Mouse (Mus musculus) right cerebral cortex, postnatal 25 days (tissue): ENCODE data around the gene Usf1.
A peak's percentile ranks its signal among the peaks of the same experiment; 100 is the strongest.

Experiments
- DNase-seq: peaks from one replicate; pipeline ENCODE4 v3.0.0; 2022

Usf1 gene

GRCm38 (mm10) chr1:171410947-171411484, at the start of gene Usf1:
Gene Usf1 (plus strand): TSS chr1:171411313.
- peak; percentile 95 for DNase-seq

- DNase-seq, result no peak
These were observed 45.2 kb upstream of the Usf1 start for GRCm38 (mm10) chr1:171365934-171366333.

GRCm38 (mm10) chr1:171369845-171370556, 41.1 kb upstream of the Usf1 start, which contains the start of gene Nectin4:
Gene Nectin4 (plus strand): TSS chr1:171370099.
- no peak for DNase-seq

GRCm38 (mm10) chr1:171372880-171373279, 38.2 kb upstream of the Usf1 start:
- DNase-seq, result no peak

GRCm38 (mm10) chr1:171373946-171374345, 37.2 kb upstream of the Usf1 start:
- no peak for DNase-seq

- DNase-seq, result no peak
These were observed 35.4 kb upstream of the Usf1 start for GRCm38 (mm10) chr1:171375646-171376097.

GRCm38 (mm10) chr1:171378298-171378697, 32.8 kb upstream of the Usf1 start:
- no peak for DNase-seq

GRCm38 (mm10) chr1:171379935-171380599, 31.0 kb upstream of the Usf1 start:
- DNase-seq, result peak; percentile 62

- DNase-seq, result no peak
These were observed 29.0 kb upstream of the Usf1 start for GRCm38 (mm10) chr1:171382096-171382620.

- DNase-seq, result no peak
These were observed 26.8 kb upstream of the Usf1 start for GRCm38 (mm10) chr1:171384361-171384760.

GRCm38 (mm10) chr1:171385171-171385570, 25.9 kb upstream of the Usf1 start:
- no peak for DNase-seq

GRCm38 (mm10) chr1:171387099-171387498, 24.0 kb upstream of the Usf1 start:
- DNase-seq, result no peak

- DNase-seq, result peak; percentile 14
These were observed 22.6 kb upstream of the Usf1 start, which contains the start of gene Arhgap30 for GRCm38 (mm10) chr1:171388376-171389102. Gene Arhgap30 (plus strand): TSS chr1:171388954.

- no peak for DNase-seq
These were observed 21.0 kb upstream of the Usf1 start for GRCm38 (mm10) chr1:171390101-171390500.

- no peak for DNase-seq
These were observed 9.3 kb upstream of the Usf1 start for GRCm38 (mm10) chr1:171401821-171402220.

GRCm38 (mm10) chr1:171402991-171403390, 8.1 kb upstream of the Usf1 start:
- DNase-seq, result no peak

GRCm38 (mm10) chr1:171407263-171407662, 3.9 kb upstream of the Usf1 start:
- DNase-seq, result no peak

GRCm38 (mm10) chr1:171410231-171410630, 882 bp upstream of the Usf1 start:
- no peak for DNase-seq

GRCm38 (mm10) chr1:171411492-171411941, 404 bp downstream of the Usf1 start:
- no peak for DNase-seq

GRCm38 (mm10) chr1:171412001-171412441, 908 bp downstream of the Usf1 start:
- DNase-seq, result peak; percentile 19

- no peak for DNase-seq
These were observed 1.3 kb downstream of the Usf1 start for GRCm38 (mm10) chr1:171412446-171412845.

- no peak for DNase-seq
These were observed 2.5 kb downstream of the Usf1 start for GRCm38 (mm10) chr1:171413608-171414007.

GRCm38 (mm10) chr1:171418660-171419059, 7.5 kb downstream of the Usf1 start, which contains the start of gene Tstd1:
Gene Tstd1 (plus strand): TSS chr1:171418872.
- no peak for DNase-seq
